Mouse (Mus musculus) hindbrain, embryonic 12.5 days (tissue): Measurements from ENCODE around the gene Igsf3. TPM values are rescaled to one million over a fixed set of nuclear protein-coding genes. Genes with fewer than 3 reads are reported as not detected.

ENCODE experiments used
- ATAC-seq: fragments of 200-750 bp; cut with Nextera tagmentation; 2 replicates; pipeline ENCODE4 v1.8.0; 2017; ENCODE audit warnings: moderate TSS enrichment; ENCODE audit not compliant: low FRiP score
- H3K27ac ChIP-seq: fragments of 300-500 bp; sonication (generic); 2 replicates; pipeline ENCODE4 v1.5.1; 2016; ENCODE audit warnings: mild to moderate bottlenecking
- H3K27me3 ChIP-seq: fragments of 300-500 bp; sonication (generic); 2 replicates; pipeline ENCODE4 v1.6.1; 2016; ENCODE audit warnings: mild to moderate bottlenecking
- H3K36me3 ChIP-seq: fragments of 300-500 bp; sonication (generic); 2 replicates; pipeline ENCODE4 v1.6.1; 2016; ENCODE audit warnings: mild to moderate bottlenecking
- H3K4me1 ChIP-seq: fragments of 300-500 bp; sonication (generic); 2 replicates; pipeline ENCODE4 v1.6.1; 2016
- H3K4me2 ChIP-seq: fragments of 300-500 bp; sonication (generic); replicated peaks from 2 replicates; pipeline ENCODE4 v1.6.1; 2016; ENCODE audit warnings: mild to moderate bottlenecking
- H3K4me3 ChIP-seq: fragments of 300-500 bp; sonication (generic); 2 replicates; pipeline ENCODE4 v1.5.1; 2016; ENCODE audit warnings: mild to moderate bottlenecking
- H3K9ac ChIP-seq: fragments of 300-500 bp; sonication (generic); 2 replicates; pipeline ENCODE4 v1.6.1; 2016; ENCODE audit warnings: mild to moderate bottlenecking, moderate library complexity
- H3K9me3 ChIP-seq: fragments of 300-500 bp; sonication (generic); replicated peaks from 2 replicates; pipeline ENCODE4 v1.6.1; 2016; ENCODE audit warnings: mild to moderate bottlenecking
- WGBS: fragments of 180-500 bp; shearing (Covaris S2); methylation state at CpG from one replicate; pipeline ENCODE4 v1.1.7; 2016; 5-methylcytosine and 5-hydroxymethylcytosine counted together
- polyA plus RNA-seq: library from polyadenylated mRNA; unstranded; fragments of >200 nt; fragmentation: Nextera tagmentation; extraction: Ambion mirVana; gene quantifications from 2 replicates; pipeline ENCODE4 v1.2.1, GENCODE M21; 2016

Gene Igsf3
- polyA plus RNA-seq, 1 experiment from 2014 or later, result 61.9 TPM

DNA sequence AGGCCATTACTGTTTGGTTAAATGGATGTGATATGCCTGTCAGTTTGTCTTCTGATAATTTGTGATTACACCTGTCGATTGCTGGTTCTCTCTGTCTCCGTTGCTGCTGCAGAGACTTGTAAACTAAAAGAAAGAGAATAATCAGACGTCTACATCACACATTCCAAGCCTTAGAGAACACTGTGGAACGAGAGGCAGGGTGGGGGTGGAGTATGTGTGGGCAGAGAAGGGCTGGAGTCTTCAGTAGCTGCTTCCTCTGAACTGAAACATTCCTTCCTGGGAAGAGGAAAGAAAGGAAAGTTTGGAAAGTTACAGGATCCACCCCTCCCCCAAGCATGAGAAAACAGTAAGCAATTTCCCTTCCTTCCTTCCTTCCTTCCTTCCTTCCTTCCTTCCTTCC is 95.0 kb downstream of the Igsf3 start:
- H3K4me3 ChIP-seq, result no peak overlapping the region
- H3K27me3 ChIP-seq, result no peaks in the 10 kb centered on the region
- H3K4me1 ChIP-seq, result no peaks in the 10 kb centered on the region
- H3K27ac ChIP-seq, result no peak overlapping the region
- H3K36me3 ChIP-seq, result no peaks in the 10 kb centered on the region
- H3K4me2 ChIP-seq, result no peak overlapping the region
- no peaks in the 10 kb centered on the region for H3K9me3 ChIP-seq
- ATAC-seq, result no peak
- WGBS, result 31% methylated on average over 4 of the region's 4 CpGs
- no peak overlapping the region for H3K9ac ChIP-seq

DNA sequence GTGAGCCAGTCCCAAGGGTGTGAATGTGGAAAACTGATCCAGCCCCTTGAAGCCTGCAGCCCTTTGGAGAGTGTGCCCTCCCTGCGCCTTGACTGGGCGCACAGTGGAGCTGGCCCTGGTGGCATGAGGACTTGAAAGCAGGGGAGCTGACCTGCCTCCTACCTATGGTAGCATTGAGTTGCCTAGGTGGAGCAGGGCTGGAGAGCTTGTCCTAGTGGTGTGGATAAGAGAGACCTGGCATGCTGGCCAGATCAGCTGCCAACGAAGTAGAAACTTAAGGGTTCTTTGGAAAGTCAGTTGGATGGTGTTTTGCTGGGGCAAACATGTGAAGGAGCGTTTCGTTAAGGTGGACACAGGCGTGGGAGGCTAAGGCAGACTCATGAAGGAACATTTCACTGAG is 105.1 kb downstream of the Igsf3 start:
- H3K4me2 ChIP-seq, result no peak overlapping the region
- H3K27me3 ChIP-seq, result no peaks in the 10 kb centered on the region
- H3K9ac ChIP-seq, result no peak overlapping the region
- no peak overlapping the region for H3K4me3 ChIP-seq
- ATAC-seq, result no peak
- no peak overlapping the region for H3K27ac ChIP-seq
- WGBS, result 94% methylated on average over 6 of the region's 6 CpGs
- H3K9me3 ChIP-seq, result no peaks in the 10 kb centered on the region
- no peaks in the 10 kb centered on the region for H3K36me3 ChIP-seq
- H3K4me1 ChIP-seq, result no peaks in the 10 kb centered on the region; the same call in 1 of the 2 replicates

DNA sequence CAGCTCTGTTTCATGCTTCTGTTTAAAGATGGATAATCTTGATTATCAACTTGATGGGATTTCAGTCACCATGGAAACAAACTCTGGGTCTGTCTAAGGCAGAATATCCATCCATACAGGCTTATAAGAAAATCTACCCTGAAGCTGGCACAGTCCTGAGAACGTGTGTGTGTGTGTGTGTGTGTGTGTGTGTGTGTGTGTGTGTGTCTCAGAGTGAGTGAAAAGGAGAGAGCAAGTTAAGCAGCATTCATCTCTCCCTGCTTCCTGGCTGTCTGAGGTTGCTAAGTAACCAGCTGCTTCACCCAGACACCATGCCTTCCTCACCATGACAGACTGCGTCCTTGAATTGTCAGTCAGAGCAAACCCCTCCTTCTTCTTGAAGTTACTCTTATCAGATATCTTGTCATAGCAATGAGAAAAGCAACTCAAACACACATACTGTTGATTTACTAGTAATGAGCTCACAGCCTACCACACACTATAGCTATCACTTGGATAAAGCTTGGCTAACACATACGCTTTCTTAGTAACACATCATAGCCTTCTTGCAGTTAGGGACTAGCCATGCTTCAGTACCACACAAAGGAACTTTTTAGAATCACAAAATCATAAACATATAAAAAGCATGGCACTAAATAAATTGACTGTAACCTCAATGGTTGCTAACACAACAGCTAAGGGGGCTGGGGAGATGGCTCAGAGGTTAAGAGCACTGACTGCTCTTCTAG is 106.5 kb downstream of the Igsf3 start:
- H3K4me1 ChIP-seq, result no peaks in the 10 kb centered on the region; the same call in 1 of the 2 replicates
- H3K9ac ChIP-seq, result no peak overlapping the region
- no peak for ATAC-seq
- 79% methylated on average over 3 of the region's 3 CpGs for WGBS
- no peak overlapping the region for H3K4me3 ChIP-seq
- H3K36me3 ChIP-seq, result no peaks in the 10 kb centered on the region
- no peaks in the 10 kb centered on the region for H3K27me3 ChIP-seq
- no peak overlapping the region for H3K27ac ChIP-seq
- H3K4me2 ChIP-seq, result no peak overlapping the region
- no peaks in the 10 kb centered on the region for H3K9me3 ChIP-seq

- Histone ChIP-seq H3K9me3 (no peaks in the 10 kb centered on the region), H3K36me3 (no peaks in the 10 kb centered on the region), H3K9ac (no peak overlapping the region), H3K27ac (no peak overlapping the region), H3K4me1 (no peaks in the 10 kb centered on the region; the same call in 1 of the 2 replicates), H3K4me3 (no peak overlapping the region), H3K4me2 (no peak overlapping the region), H3K27me3 (no peaks in the 10 kb centered on the region)
- no peak for ATAC-seq
- 58% methylated on average over 4 of the region's 4 CpGs for WGBS
These were observed 109.3 kb downstream of the Igsf3 start for GRCm38 (mm10) chr3:101486054-101486765.

DNA sequence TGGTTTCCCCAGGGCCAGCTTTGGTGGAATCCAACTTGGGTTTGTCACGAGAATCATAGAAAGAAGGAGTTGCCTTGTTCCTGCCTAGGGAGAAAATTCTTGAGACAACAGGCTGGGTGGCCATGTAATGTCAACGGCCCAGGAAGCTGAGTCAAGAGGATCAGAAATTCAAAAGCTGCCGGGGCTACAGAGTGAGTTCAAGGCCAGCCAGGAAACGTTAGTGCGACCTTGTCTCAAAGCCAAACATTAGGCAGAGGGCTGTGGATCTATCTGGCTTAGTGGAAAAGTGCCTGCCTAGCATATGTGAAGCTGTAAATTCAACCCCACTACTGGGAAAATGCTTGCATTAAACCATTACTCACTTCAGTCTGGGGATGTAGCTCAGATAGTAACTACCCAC is 110.6 kb downstream of the Igsf3 start:
- Histone ChIP-seq H3K4me2 (no peak overlapping the region), H3K4me1 (no peaks in the 10 kb centered on the region; the same call in 1 of the 2 replicates), H3K9ac (no peak overlapping the region), H3K4me3 (no peak overlapping the region), H3K27ac (no peak overlapping the region), H3K27me3 (no peaks in the 10 kb centered on the region), H3K9me3 (no peaks in the 10 kb centered on the region), H3K36me3 (no peaks in the 10 kb centered on the region)
- ATAC-seq, result no peak
- WGBS, result 83% methylated on average over 5 of the region's 5 CpGs

- no peak for ATAC-seq
- Histone ChIP-seq H3K9me3 (no peaks in the 10 kb centered on the region), H3K27ac (no peak overlapping the region), H3K27me3 (no peaks in the 10 kb centered on the region), H3K9ac (no peak overlapping the region), H3K4me2 (no peak overlapping the region), H3K36me3 (no peaks in the 10 kb centered on the region), H3K4me3 (no peak overlapping the region), H3K4me1 (no peaks in the 10 kb centered on the region; the same call in 1 of the 2 replicates)
- WGBS, result 79% methylated on average over 7 of the region's 7 CpGs
These were observed 111.3 kb downstream of the Igsf3 start for GRCm38 (mm10) chr3:101488204-101488603.

DNA sequence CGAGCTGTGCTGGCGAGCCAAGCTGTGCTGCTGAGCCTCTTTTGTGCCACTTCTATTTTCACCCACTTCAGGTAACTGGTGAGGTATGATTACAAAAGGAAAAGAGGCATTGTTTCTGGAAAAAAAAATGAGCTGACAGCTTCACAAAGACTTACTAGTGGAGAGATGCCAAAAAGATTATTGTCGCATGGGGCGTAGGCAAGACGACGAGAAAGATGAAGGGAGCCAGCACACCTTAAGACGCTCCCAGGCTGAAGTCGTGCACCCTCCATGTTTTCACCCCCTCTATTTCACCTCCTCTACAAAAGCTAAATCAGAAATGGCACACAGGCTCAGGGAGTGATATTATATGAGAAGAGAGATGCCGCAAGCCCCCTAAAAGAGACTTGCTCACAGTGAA is 113.6 kb downstream of the Igsf3 start:
- H3K9me3 ChIP-seq, result no peaks in the 10 kb centered on the region
- H3K9ac ChIP-seq, result no peak overlapping the region
- WGBS, result 87% methylated on average over 9 of the region's 9 CpGs
- H3K4me1 ChIP-seq, result no peaks in the 10 kb centered on the region
- no peaks in the 10 kb centered on the region for H3K36me3 ChIP-seq
- ATAC-seq, result no peak
- H3K4me3 ChIP-seq, result no peak overlapping the region
- H3K27me3 ChIP-seq, result no peaks in the 10 kb centered on the region
- no peak overlapping the region for H3K27ac ChIP-seq
- no peak overlapping the region for H3K4me2 ChIP-seq

DNA sequence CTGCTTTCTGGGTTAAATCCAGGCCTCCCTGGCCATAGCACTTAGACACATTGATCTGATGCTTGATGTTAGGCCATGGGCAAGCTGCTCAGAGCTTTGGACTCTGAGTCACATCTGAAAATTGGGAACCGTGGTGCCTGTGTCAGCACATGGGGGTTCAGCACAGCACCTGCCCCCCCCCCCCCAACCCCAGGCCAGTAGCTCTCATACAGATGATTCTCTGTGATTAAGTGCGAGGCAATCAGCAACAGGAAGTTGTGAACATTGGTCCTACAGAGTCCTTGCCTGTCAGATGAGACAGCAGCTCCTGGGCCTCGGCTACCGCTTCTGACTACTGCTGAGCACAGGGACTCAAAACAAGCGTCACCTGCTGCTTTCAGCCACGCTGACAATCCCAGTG is 116.0 kb downstream of the Igsf3 start:
- Histone ChIP-seq H3K9ac (no peak overlapping the region), H3K36me3 (no peaks in the 10 kb centered on the region), H3K4me1 (no peaks in the 10 kb centered on the region), H3K4me3 (no peak overlapping the region), H3K27me3 (no peaks in the 10 kb centered on the region), H3K27ac (no peak overlapping the region), H3K4me2 (no peak overlapping the region), H3K9me3 (no peaks in the 10 kb centered on the region)
- no peak for ATAC-seq
- 81% methylated on average over 6 of the region's 6 CpGs for WGBS

GRCm38 (mm10) chr3:101493937-101494459 is 117.1 kb downstream of the Igsf3 start:
- 0 out of 2 replicates have a peak, but pooled peaks cover under 1% of the 10 kb centered on the region for H3K4me1 ChIP-seq
- no peak overlapping the region for H3K27ac ChIP-seq
- no peak overlapping the region for H3K4me2 ChIP-seq
- H3K27me3 ChIP-seq, result no peaks in the 10 kb centered on the region
- no peaks in the 10 kb centered on the region for H3K36me3 ChIP-seq
- H3K9ac ChIP-seq, result no peak overlapping the region
- no peak overlapping the region for H3K4me3 ChIP-seq
- peak; percentile 76 for ATAC-seq
- no peaks in the 10 kb centered on the region for H3K9me3 ChIP-seq
- 52% methylated on average over 10 of the region's 10 CpGs for WGBS

DNA sequence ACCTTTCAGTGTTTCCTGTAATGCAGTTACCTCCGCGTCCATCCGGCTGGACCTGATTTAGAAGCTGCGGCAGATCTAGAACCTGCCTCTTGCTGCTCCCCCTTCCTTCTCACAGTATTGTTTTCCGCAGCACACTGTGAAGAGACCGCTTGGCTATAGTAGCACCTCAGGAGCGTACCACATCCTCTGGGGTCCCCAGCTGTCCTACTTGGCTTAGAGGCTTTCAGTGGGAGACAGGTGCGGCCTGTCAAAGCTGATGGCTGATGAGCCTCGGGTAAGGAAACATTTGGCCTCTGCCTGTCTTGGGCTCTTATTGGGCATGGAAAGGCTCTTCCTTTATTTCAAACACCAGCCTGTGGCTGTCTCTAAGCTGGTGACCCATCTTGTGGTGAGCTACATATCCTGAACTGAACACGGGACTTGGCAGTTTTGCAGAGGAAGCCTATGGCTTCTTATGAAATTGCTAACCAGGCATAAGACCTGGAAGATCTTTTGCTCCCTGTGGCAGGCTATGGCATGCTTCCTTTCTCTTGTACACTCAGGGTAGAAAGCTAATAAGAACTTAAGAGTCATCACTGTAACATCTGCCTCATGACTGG is 120.6 kb downstream of the Igsf3 start:
- no peaks in the 10 kb centered on the region for H3K36me3 ChIP-seq
- no peaks in the 10 kb centered on the region for H3K9me3 ChIP-seq
- no peak overlapping the region for H3K27ac ChIP-seq
- no peak for ATAC-seq
- 82% methylated on average over 10 of the region's 10 CpGs for WGBS
- no peak overlapping the region for H3K9ac ChIP-seq
- no peak overlapping the region for H3K4me3 ChIP-seq
- H3K4me2 ChIP-seq, result no peak overlapping the region
- no peaks in the 10 kb centered on the region; the same call in 1 of the 2 replicates for H3K27me3 ChIP-seq
- peaks cover 12% of the 10 kb centered on the region; the same call in 1 of the 2 replicates for H3K4me1 ChIP-seq

GRCm38 (mm10) chr3:101499906-101500305 is 123.0 kb downstream of the Igsf3 start:
- H3K4me1 ChIP-seq, result peaks cover 12% of the 10 kb centered on the region; the same call in 1 of the 2 replicates
- no peaks in the 10 kb centered on the region for H3K9me3 ChIP-seq
- WGBS, result 63% methylated on average over 6 of the region's 6 CpGs
- ATAC-seq, result no peak
- H3K27me3 ChIP-seq, result no peaks in the 10 kb centered on the region; the same call in 1 of the 2 replicates
- H3K4me3 ChIP-seq, result no peak overlapping the region
- no peak overlapping the region for H3K27ac ChIP-seq
- H3K4me2 ChIP-seq, result no peak overlapping the region
- no peaks in the 10 kb centered on the region for H3K36me3 ChIP-seq
- no peak overlapping the region for H3K9ac ChIP-seq

DNA sequence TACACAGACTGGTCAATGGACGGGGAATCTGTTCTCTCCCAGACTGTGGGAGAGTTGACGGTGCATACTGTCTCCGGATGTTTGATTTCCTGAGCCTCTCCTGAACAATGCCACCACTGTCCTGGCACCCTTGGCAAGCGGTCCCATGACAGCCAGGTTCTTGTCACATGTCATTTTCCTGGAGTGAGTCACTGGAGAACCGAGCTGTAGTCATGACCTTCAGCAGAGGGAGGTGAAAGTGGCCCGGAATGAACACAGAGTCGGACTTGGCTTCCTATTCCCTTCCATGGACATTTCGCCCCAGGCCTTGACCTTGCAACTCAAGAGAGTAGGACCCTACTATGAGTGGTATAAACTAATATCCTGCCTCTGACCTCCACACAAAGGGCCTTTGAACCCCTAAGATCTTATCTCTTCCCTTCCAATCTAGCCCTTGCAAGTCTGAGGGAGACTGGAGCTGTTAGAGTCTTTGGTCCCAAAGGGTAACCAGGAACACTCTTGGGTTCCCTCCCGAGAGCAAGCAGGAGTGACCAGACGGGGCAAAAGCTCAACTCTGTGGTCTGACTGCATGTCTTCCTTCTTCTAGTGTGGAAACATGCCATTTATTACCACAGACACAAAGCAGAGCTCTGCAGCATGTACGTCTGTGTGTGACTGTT is 123.6 kb downstream of the Igsf3 start:
- Histone ChIP-seq H3K36me3 (no peaks in the 10 kb centered on the region), H3K9me3 (no peaks in the 10 kb centered on the region), H3K27ac (no peak overlapping the region), H3K9ac (no peak overlapping the region), H3K4me2 (no peak overlapping the region), H3K4me3 (no peak overlapping the region), H3K4me1 (peaks cover 12% of the 10 kb centered on the region; the same call in 1 of the 2 replicates), H3K27me3 (no peaks in the 10 kb centered on the region; the same call in 1 of the 2 replicates)
- 75% methylated on average over 11 of the region's 11 CpGs for WGBS
- no peak for ATAC-seq
